Mouse (Mus musculus): ENCODE data around the gene Rapgef1. TPM values are rescaled to one million over a fixed set of nuclear protein-coding genes. Genes with fewer than 3 reads are reported as not detected.

The Rapgef1 gene
- polyA plus RNA-seq, 1 experiment: 13.8 TPM

GRCm38 (mm10) chr2:29591626-29592025 is 27.9 kb upstream of the Rapgef1 start:
- Histone ChIP-seq H3K4me3 (replicated peaks) (no peak overlapping the region), H3K27me3 (replicated peaks) (peaks cover 80% of the 10 kb centered on the region)

DNA sequence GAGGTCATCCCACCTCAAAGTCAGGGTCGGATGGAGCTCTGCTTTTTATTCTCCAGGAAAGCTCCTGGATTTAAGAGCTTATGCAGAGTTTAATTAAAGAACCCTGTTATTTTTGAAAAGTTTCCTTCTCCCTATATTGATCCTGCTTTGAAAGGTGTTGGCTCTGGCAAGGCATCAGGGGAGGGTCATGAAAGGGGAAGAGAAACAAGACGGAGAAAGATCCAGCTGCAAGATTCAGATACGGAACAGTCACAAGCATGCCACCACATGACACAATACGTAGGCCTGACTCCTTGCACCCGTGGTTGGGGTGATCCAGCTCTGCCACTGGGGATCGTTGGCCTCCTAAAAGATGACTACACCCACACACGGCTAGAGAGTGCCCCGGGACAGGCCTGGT is 27.0 kb upstream of the Rapgef1 start:
- Histone ChIP-seq H3K4me1 (peaks cover 4% of the 10 kb centered on the region; the same call in 1 of the 2 replicates), H3K4me3 (replicated peaks) (no peak overlapping the region), H3K9me3 (peaks cover 7% of the 10 kb centered on the region), H3K27me3 (replicated peaks) (peaks cover 71% of the 10 kb centered on the region), H3K36me3 (replicated peaks; ENCODE audit: low read length) (no peaks in the 10 kb centered on the region)
- TF ChIP-seq FLI1 (IDR thresholded peaks at IDR 0.05; ENCODE audit: low read length): no peak
- no peak for TF ChIP-seq GATA1 (IDR thresholded peaks at IDR 0.05; ENCODE audit: borderline replicate concordance, low read length)

More at GRCm38 (mm10) chr2:29591626-29592025, 27.9 kb upstream of the Rapgef1 start:
- TF ChIP-seq FLI1 (IDR thresholded peaks at IDR 0.05; ENCODE audit: low read length): no peak
- TF ChIP-seq GATA1 (IDR thresholded peaks at IDR 0.05; ENCODE audit: borderline replicate concordance, low read length): no peak
- Histone ChIP-seq H3K36me3 (replicated peaks; ENCODE audit: low read length) (no peaks in the 10 kb centered on the region), H3K4me1 (peaks cover 4% of the 10 kb centered on the region; the same call in 1 of the 2 replicates), H3K9me3 (peaks cover 4% of the 10 kb centered on the region)

DNA sequence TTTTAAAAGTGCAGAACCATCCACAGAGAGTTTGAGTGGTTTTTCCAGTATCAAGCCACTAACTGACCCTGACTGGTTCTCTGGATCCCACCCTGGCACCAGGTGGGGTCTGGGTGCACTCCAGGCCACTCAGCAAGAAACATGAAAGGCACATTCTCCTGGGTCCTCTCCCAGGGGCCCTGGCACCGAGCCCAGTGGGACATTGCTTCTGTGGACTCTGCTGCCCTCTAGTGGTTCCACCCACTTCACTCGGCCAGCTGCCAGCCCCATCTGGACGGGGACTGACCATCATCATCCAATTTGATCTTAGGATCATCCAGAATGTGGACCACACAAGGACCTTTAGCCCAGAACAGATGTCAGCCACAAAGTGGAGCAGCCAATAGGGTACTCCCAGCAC is 15.6 kb upstream of the Rapgef1 start:
- H3K9me3 ChIP-seq: no peaks in the 10 kb centered on the region

GRCm38 (mm10) chr2:29605591-29605990 is 13.9 kb upstream of the Rapgef1 start:
- Histone ChIP-seq H3K36me3 (replicated peaks; ENCODE audit: low read length) (no peaks in the 10 kb centered on the region), H3K4me1 (peaks cover 36% of the 10 kb centered on the region), H3K4me3 (replicated peaks) (no peak overlapping the region), H3K27me3 (replicated peaks) (peaks cover 48% of the 10 kb centered on the region), H3K9me3 (no peaks in the 10 kb centered on the region)
- TF ChIP-seq FLI1 (IDR thresholded peaks at IDR 0.05; ENCODE audit: low read length) (no peak), GATA1 (IDR thresholded peaks at IDR 0.05; ENCODE audit: borderline replicate concordance, low read length) (no peak)

More for the DNA sequence above, 15.6 kb upstream of the Rapgef1 start:
- H3K4me3 ChIP-seq (replicated peaks): no peak overlapping the region
- peaks cover 57% of the 10 kb centered on the region for H3K27me3 ChIP-seq (replicated peaks)
- TF ChIP-seq GATA1 (IDR thresholded peaks at IDR 0.05; ENCODE audit: borderline replicate concordance, low read length): no peak
- H3K36me3 ChIP-seq (replicated peaks; ENCODE audit: low read length): no peaks in the 10 kb centered on the region
- peaks cover 33% of the 10 kb centered on the region for H3K4me1 ChIP-seq

DNA sequence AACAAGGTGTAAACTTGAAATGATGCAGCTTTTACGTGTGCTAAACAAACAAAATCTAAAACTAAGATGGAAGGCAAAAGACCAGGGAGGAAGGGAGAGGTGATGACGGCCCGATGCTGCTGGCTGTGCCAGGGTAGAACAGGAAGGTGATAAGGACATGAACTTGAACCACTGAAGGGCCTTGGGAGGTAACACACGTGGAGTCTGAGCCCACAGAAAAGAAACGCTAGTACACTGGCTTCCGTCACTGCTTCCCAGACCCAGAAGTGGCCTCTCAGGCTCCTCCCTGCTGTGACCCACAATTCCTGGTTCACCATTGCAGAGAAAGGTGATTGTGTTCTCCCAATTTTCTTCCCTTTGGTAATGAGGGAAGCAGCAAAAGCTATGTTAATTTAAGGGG is 13.1 kb upstream of the Rapgef1 start:
- peaks cover 36% of the 10 kb centered on the region for H3K4me1 ChIP-seq
- H3K27me3 ChIP-seq (replicated peaks): peaks cover 42% of the 10 kb centered on the region
- TF ChIP-seq GATA1 (IDR thresholded peaks at IDR 0.05; ENCODE audit: borderline replicate concordance, low read length) (no peak), FLI1 (IDR thresholded peaks at IDR 0.05; ENCODE audit: low read length) (no peak)
- H3K9me3 ChIP-seq: no peaks in the 10 kb centered on the region
- no peak overlapping the region for H3K4me3 ChIP-seq (replicated peaks)
- no peaks in the 10 kb centered on the region for H3K36me3 ChIP-seq (replicated peaks; ENCODE audit: low read length)

DNA sequence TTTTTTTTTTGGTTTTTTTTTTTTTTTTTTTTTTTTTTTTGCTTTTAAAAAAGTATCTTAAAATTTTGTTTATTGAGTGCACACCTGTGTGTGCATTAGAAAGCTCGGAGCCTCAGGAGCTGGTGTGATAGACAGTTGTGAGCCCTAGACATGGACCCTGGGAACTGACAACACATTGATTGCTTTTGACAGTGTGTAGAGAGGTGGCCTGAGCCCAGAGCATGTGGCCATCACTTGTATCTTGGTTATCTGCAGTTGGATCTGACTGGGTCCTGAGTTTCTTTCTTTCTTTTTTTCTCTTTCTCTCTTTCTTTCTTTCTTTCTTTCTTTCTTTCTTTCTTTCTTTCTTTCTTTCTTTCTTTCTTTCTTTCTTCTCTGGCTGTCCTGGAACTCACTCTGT is 2.2 kb upstream of the Rapgef1 start:
- H3K9me3 ChIP-seq: peaks cover 14% of the 10 kb centered on the region
- no peaks in the 10 kb centered on the region for H3K36me3 ChIP-seq (replicated peaks; ENCODE audit: low read length)
- H3K4me1 ChIP-seq: peaks cover 35% of the 10 kb centered on the region
- no peak overlapping the region for H3K4me3 ChIP-seq (replicated peaks)
- H3K27me3 ChIP-seq (replicated peaks): peaks cover 13% of the 10 kb centered on the region
- TF ChIP-seq FLI1 (IDR thresholded peaks at IDR 0.05; ENCODE audit: low read length): no peak
- TF ChIP-seq GATA1 (IDR thresholded peaks at IDR 0.05; ENCODE audit: borderline replicate concordance, low read length): no peak

- TF ChIP-seq FLI1 (IDR thresholded peaks at IDR 0.05; ENCODE audit: low read length) (no peak), GATA1 (IDR thresholded peaks at IDR 0.05; ENCODE audit: borderline replicate concordance, low read length) (no peak)
- H3K4me3 ChIP-seq (replicated peaks): peak overlapping the region; percentile 95
- H3K36me3 ChIP-seq (replicated peaks; ENCODE audit: low read length): no peaks in the 10 kb centered on the region
Measured at GRCm38 (mm10) chr2:29618926-29619483, 515 bp upstream of the Rapgef1 start.

GRCm38 (mm10) chr2:29620301-29620827 is 844 bp downstream of the Rapgef1 start:
- peak overlapping the region; percentile 95 for H3K4me3 ChIP-seq (replicated peaks)
- peaks cover 61% of the 10 kb centered on the region for H3K4me1 ChIP-seq
- H3K9me3 ChIP-seq: no peaks in the 10 kb centered on the region
- H3K36me3 ChIP-seq (replicated peaks; ENCODE audit: low read length): no peaks in the 10 kb centered on the region
- peaks cover 4% of the 10 kb centered on the region for H3K27me3 ChIP-seq (replicated peaks)
- TF ChIP-seq GATA1 (IDR thresholded peaks at IDR 0.05; ENCODE audit: borderline replicate concordance, low read length) (no peak), FLI1 (IDR thresholded peaks at IDR 0.05; ENCODE audit: low read length) (no peak)

More at GRCm38 (mm10) chr2:29618926-29619483, 515 bp upstream of the Rapgef1 start:
- Histone ChIP-seq H3K4me1 (peaks cover 47% of the 10 kb centered on the region), H3K27me3 (replicated peaks) (peaks cover 10% of the 10 kb centered on the region), H3K9me3 (peaks cover 10% of the 10 kb centered on the region)

GRCm38 (mm10) chr2:29621163-29621562 is 1.6 kb downstream of the Rapgef1 start:
- Histone ChIP-seq H3K9me3 (no peaks in the 10 kb centered on the region), H3K36me3 (replicated peaks; ENCODE audit: low read length) (peaks cover 4% of the 10 kb centered on the region), H3K4me1 (peaks cover 69% of the 10 kb centered on the region), H3K27me3 (replicated peaks) (peaks cover 4% of the 10 kb centered on the region), H3K4me3 (replicated peaks) (peak overlapping the region; percentile 95)
- no peak for TF ChIP-seq FLI1 (IDR thresholded peaks at IDR 0.05; ENCODE audit: low read length)
- TF ChIP-seq GATA1 (IDR thresholded peaks at IDR 0.05; ENCODE audit: borderline replicate concordance, low read length): no peak

GRCm38 (mm10) chr2:29621636-29622035 is 2.1 kb downstream of the Rapgef1 start:
- Histone ChIP-seq H3K4me3 (replicated peaks) (no peak overlapping the region), H3K4me1 (peaks cover 69% of the 10 kb centered on the region), H3K9me3 (no peaks in the 10 kb centered on the region), H3K36me3 (replicated peaks; ENCODE audit: low read length) (peaks cover 4% of the 10 kb centered on the region), H3K27me3 (replicated peaks) (peaks cover 3% of the 10 kb centered on the region)
- no peak for TF ChIP-seq GATA1 (IDR thresholded peaks at IDR 0.05; ENCODE audit: borderline replicate concordance, low read length)
- TF ChIP-seq FLI1 (IDR thresholded peaks at IDR 0.05; ENCODE audit: low read length): no peak
